Mouse (Mus musculus) spleen, adult 2 months (tissue): ENCODE results near the gene Hemgn.

Experiments
- CTCF ChIP-seq: fragments of 200-500 bp; IDR thresholded peaks from 2 replicates; pipeline ENCODE4 v1.5.1; 2011; ENCODE audit warnings: mild to moderate bottlenecking, inconsistent platforms; ENCODE audit not compliant: insufficient read depth, insufficient read length, insufficient replicate concordance; ENCODE audit errors: extremely low read depth
- POLR2A ChIP-seq: fragments of 200-500 bp; IDR thresholded peaks from 2 replicates; pipeline ENCODE4 v1.6.1; 2011; ENCODE audit warnings: low read depth, low read length, inconsistent platforms

DNA sequence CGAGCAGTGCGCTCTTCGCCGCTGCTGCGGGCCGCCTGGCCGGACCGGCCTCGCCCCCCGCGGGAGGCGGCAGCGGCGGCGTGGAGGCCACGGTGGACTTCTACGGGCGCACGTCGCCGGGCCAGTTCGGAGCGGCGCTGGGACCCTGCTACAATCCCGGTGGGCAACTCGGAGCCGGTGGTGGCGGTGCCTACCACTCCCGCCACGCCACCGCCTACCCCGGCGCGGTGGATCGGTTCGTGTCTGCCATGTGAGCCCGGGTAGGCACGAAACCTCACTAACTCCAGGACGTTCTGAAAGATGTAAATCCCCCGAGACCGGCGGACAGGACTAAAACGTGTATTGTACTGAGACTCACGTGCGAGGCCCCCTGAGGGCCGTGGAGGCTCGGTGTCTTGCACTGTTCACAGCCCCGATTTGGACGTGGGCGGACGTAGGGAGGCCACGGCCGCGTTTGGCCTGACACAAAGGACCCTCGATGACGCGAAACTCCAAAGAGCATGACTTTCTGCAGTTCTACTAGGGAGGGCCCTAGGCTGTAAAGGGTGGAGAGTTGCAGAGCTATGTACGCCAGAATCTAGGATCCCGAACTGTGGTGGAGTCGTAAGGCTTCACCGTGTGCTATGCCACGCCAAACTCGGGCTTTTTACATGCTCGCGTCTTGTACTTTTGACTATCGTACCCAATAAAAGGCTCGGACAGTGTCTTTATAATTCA is 68.1 kb downstream of the Hemgn start:
- no peak for TF ChIP-seq CTCF
- TF ChIP-seq POLR2A = no peak
